Mouse (Mus musculus) neural tube, embryonic 11.5 days (tissue): ENCODE data around the gene 4430402I18Rik. TPM values are rescaled to one million over a fixed set of nuclear protein-coding genes. Genes with fewer than 3 reads are reported as not detected.

Source experiments
- ATAC-seq: fragments of 200-750 bp; cut with Nextera tagmentation; 2 replicates; pipeline ENCODE4 v1.8.0; 2017; ENCODE audit warnings: moderate number of reproducible peaks, mild to moderate bottlenecking, moderate TSS enrichment, moderate library complexity; ENCODE audit not compliant: insufficient read depth, low FRiP score, low TSS enrichment
- DNase-seq: peaks from one replicate; pipeline ENCODE4 v3.0.0-alpha.2; 2015; ENCODE audit warnings: low spot score
- H3K27ac ChIP-seq: fragments of 300-500 bp; sonication (generic); 2 replicates; pipeline ENCODE4 v1.5.1; 2014; ENCODE audit warnings: low read depth, mild to moderate bottlenecking, low read length
- H3K27me3 ChIP-seq: fragments of 300-500 bp; sonication (generic); 2 replicates; pipeline ENCODE4 v1.6.1; 2014; ENCODE audit warnings: mild to moderate bottlenecking, low read length, mixed read lengths; ENCODE audit not compliant: control insufficient read depth, insufficient read depth
- H3K36me3 ChIP-seq: fragments of 300-500 bp; sonication (generic); 2 replicates; pipeline ENCODE4 v1.6.1; 2014; ENCODE audit warnings: mild to moderate bottlenecking, low read length, moderate library complexity, mixed read lengths; ENCODE audit not compliant: control insufficient read depth, insufficient read depth
- H3K4me1 ChIP-seq: fragments of 300-500 bp; sonication (generic); 2 replicates; pipeline ENCODE4 v1.6.1; 2014; ENCODE audit warnings: low read length, mixed read lengths; ENCODE audit not compliant: control insufficient read depth, insufficient read depth
- H3K4me2 ChIP-seq: fragments of 300-500 bp; sonication (generic); 2 replicates; pipeline ENCODE4 v1.6.1; 2014; ENCODE audit warnings: low read depth, mild to moderate bottlenecking, moderate library complexity
- H3K4me3 ChIP-seq: fragments of 300-500 bp; sonication (generic); 2 replicates; pipeline ENCODE4 v1.5.1; 2014; ENCODE audit warnings: low read depth, low read length
- H3K9ac ChIP-seq: fragments of 300-500 bp; sonication (generic); 2 replicates; pipeline ENCODE4 v1.6.1; 2014; ENCODE audit warnings: mild to moderate bottlenecking, low read length
- H3K9me3 ChIP-seq: fragments of 300-500 bp; sonication (generic); 2 replicates; pipeline ENCODE4 v1.6.1; 2016; ENCODE audit warnings: low read length; ENCODE audit not compliant: control insufficient read depth
- WGBS: fragments of 180-500 bp; shearing (Covaris S2); extraction: QIAGEN DNeasy Blood & Tissue Kit; methylation state at CpG from one replicate; pipeline ENCODE4 v1.1.7; 2014; 5-methylcytosine and 5-hydroxymethylcytosine counted together
- polyA plus RNA-seq: library from polyadenylated mRNA; unstranded; fragments of >200 nt; fragmentation: Nextera tagmentation; extraction: Ambion mirVana; gene quantifications from 2 replicates; pipeline ENCODE4 v1.2.1, GENCODE M21; 2014

4430402I18Rik gene
- polyA plus RNA-seq, 1 experiment from 2014 or later: 0.60 TPM

- Histone ChIP-seq H3K4me1 (no peaks in the 10 kb centered on the region), H3K27ac (no peak overlapping the region), H3K4me3 (no peak overlapping the region), H3K36me3 (no peaks in the 10 kb centered on the region), H3K27me3 (no peaks in the 10 kb centered on the region), H3K4me2 (no peak overlapping the region), H3K9ac (no peak overlapping the region), H3K9me3 (no peaks in the 10 kb centered on the region)
- WGBS: 72% methylated on average over 8 of the region's 8 CpGs
- ATAC-seq (no peak), DNase-seq (no peak)
These were observed 122.5 kb downstream of the 4430402I18Rik start for GRCm38 (mm10) chr19:28844946-28845710.

Other genes with a start within 250 kb of the 4430402I18Rik start
- gene Slc1a1, start 132.8 kb downstream of the 4430402I18Rik start, polyA plus RNA-seq: 1.5 and 1.7 TPM in 2 replicates
- 8.6 and 9.3 TPM in 2 replicates for gene Plpp6, start 3.8 kb downstream of the 4430402I18Rik start, polyA plus RNA-seq
- 51.8 and 53.0 TPM in 2 replicates for gene Cdc37l1, start 22.6 kb upstream of the 4430402I18Rik start, polyA plus RNA-seq
- gene Ak3, start 80.2 kb upstream of the 4430402I18Rik start, polyA plus RNA-seq: 78.7 and 82.7 TPM in 2 replicates
- gene Rcl1, start 133.6 kb upstream of the 4430402I18Rik start, polyA plus RNA-seq: 55.0 and 58.8 TPM in 2 replicates